Mouse (Mus musculus) adrenal gland, adult 10 weeks (tissue): ENCODE results near the gene Hmox2. TPM values are rescaled to one million over a fixed set of nuclear protein-coding genes. Genes with fewer than 3 reads are reported as not detected.

Experiments used
- polyA plus RNA-seq: library from polyadenylated mRNA; stranded (reverse); fragments of 350-450 nt; fragmentation: Illumina TruSeq; extraction: RNeasy Lipid Tissue Mini Kit (QIAGEN cat#74804); gene quantifications from one replicate; pipeline ENCODE4 v1.2.3, GENCODE M21; 2014; ENCODE audit warnings: low read depth, low replicate concordance

Hmox2 gene
- 66.9 TPM for polyA plus RNA-seq

DNA sequence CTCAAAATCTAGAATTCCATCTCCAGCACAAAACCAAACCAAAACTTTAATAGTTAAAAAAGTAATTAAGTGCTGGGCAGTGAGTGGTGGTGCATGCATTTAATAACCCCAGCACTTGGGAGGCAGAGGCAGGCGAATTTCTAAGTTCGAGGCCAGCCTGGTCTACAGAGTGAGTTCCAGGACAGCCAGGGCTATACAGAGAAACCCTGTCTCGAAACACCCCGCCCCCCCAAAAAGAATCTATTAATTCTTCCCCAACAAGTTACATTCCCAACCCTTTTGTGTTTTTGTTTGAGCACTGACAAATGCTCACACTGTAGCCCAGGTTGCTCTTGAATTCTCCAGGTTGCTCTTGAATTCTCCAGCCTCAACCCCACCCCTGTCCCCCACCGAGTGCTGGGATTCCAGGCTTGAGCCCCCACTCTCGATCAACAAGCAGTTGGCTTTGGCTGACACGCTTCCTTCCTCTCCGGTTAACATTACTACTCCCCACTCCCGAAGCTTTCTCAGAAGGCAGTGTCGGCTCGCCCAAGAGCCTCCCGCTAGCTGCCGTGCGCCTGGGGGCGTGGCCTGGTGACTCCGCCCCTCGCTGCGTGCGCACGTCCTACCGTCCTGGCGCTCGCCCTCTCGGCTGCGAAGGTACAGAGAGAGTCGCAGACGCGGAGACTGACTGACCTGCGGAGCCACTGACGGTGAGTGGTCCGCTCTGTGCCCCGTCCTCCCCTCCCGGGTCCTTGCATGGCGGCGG lies at the start of gene Hmox2:
Hmox2 (plus strand) TSS at position 582 of the 748 bp plus-strand sequence.

GRCm38 (mm10) chr16:4679121-4680018 lies 46.8 kb upstream of the Hmox2 start, which contains the start of gene Coro7:
Gene Coro7, minus strand, starts transcription at chr16:4679777.

GRCm38 (mm10) chr16:4718753-4719518 lies 7.2 kb upstream of the Hmox2 start, which contains the start of gene Nmral1:
Gene Nmral1, minus strand, starts transcription at chr16:4719356.

GRCm38 (mm10) chr16:4789810-4790559 lies 63.8 kb downstream of the Hmox2 start, which contains the start of gene Cdip1:
Gene Cdip1, minus strand, starts transcription at chr16:4790292.

Other genes with a start within 250 kb of the Hmox2 start
- 6.7 TPM for gene Srl, start 184.5 kb upstream of the Hmox2 start, polyA plus RNA-seq
- gene Tfap4, start 166.5 kb upstream of the Hmox2 start, polyA plus RNA-seq, result 0.93 TPM
- gene Glis2, start 131.6 kb upstream of the Hmox2 start, polyA plus RNA-seq, result 1.5 TPM
- gene Pam16, start 101.4 kb upstream of the Hmox2 start, polyA plus RNA-seq, result 17.8 TPM
- 1.9 TPM for gene Vasn, start 86.4 kb upstream of the Hmox2 start, polyA plus RNA-seq
- gene Dnaja3, start 86.4 kb upstream of the Hmox2 start, polyA plus RNA-seq, result 61.5 TPM
- 3.1 TPM for gene Coro7, start 46.6 kb upstream of the Hmox2 start, polyA plus RNA-seq
- gene Nmral1, start 7.0 kb upstream of the Hmox2 start, polyA plus RNA-seq, result not detected
- 80.7 TPM for gene Cdip1, start 63.9 kb downstream of the Hmox2 start, polyA plus RNA-seq
- not detected for gene 4930562C15Rik, start 109.1 kb downstream of the Hmox2 start, polyA plus RNA-seq
- gene Ubald1, start 154.0 kb downstream of the Hmox2 start, polyA plus RNA-seq, result 0.93 TPM
- gene Mgrn1, start 159.9 kb downstream of the Hmox2 start, polyA plus RNA-seq, result 7.9 TPM
- 10.6 TPM for gene Nudt16l1, start 212.4 kb downstream of the Hmox2 start, polyA plus RNA-seq
- 5.7 TPM for gene Anks3, start 237.8 kb downstream of the Hmox2 start, polyA plus RNA-seq